Mouse (Mus musculus) liver, embryonic 11.5 days (tissue): Measurements from ENCODE around the gene Irs3. TPM values are rescaled to one million over a fixed set of nuclear protein-coding genes. Genes with fewer than 3 reads are reported as not detected.
"Not testable (repeated sequence)": the region's sequence is repeated elsewhere in the genome, so short reads cannot be mapped to it uniquely, and the experiment has no call there.

Source experiments
- ATAC-seq: fragments of 200-750 bp; cut with Nextera tagmentation; replicated peaks from 2 replicates; pipeline ENCODE4 v1.8.0; 2017; ENCODE audit warnings: moderate number of reproducible peaks, mild to moderate bottlenecking, moderate TSS enrichment, moderate library complexity; ENCODE audit not compliant: low FRiP score
- DNase-seq: peaks from one replicate; pipeline ENCODE4 v3.0.0-alpha.2; 2017; ENCODE audit warnings: low spot score
- H3K27ac ChIP-seq: fragments of 300-500 bp; sonication (generic); 2 replicates; pipeline ENCODE4 v1.5.1; 2014; ENCODE audit warnings: mild to moderate bottlenecking, low read depth, low read length, control low read depth
- H3K27me3 ChIP-seq: fragments of 300-500 bp; sonication (generic); replicated peaks from 2 replicates; pipeline ENCODE4 v1.6.1; 2014; ENCODE audit warnings: low read length, mixed read lengths; ENCODE audit not compliant: control insufficient read depth, insufficient read depth
- H3K36me3 ChIP-seq: fragments of 300-500 bp; sonication (generic); 2 replicates; pipeline ENCODE4 v1.6.1; 2014; ENCODE audit warnings: mild to moderate bottlenecking, low read length, moderate library complexity, mixed read lengths; ENCODE audit not compliant: control insufficient read depth, insufficient read depth
- H3K4me1 ChIP-seq: fragments of 300-500 bp; sonication (generic); replicated peaks from 2 replicates; pipeline ENCODE4 v1.6.1; 2014; ENCODE audit warnings: low read length, mixed read lengths; ENCODE audit not compliant: control insufficient read depth, insufficient read depth
- H3K4me2 ChIP-seq: fragments of 300-500 bp; sonication (generic); 2 replicates; pipeline ENCODE4 v1.6.1; 2014; ENCODE audit warnings: mild to moderate bottlenecking, control low read depth, moderate library complexity
- H3K4me3 ChIP-seq: fragments of 300-500 bp; sonication (generic); 2 replicates; pipeline ENCODE4 v1.5.1; 2014; ENCODE audit warnings: low read depth, low read length, control low read depth
- H3K9ac ChIP-seq: fragments of 300-500 bp; sonication (generic); 2 replicates; pipeline ENCODE4 v1.6.1; 2014; ENCODE audit warnings: low read depth, low read length, control low read depth
- H3K9me3 ChIP-seq: fragments of 300-500 bp; sonication (generic); 2 replicates; pipeline ENCODE4 v1.6.1; 2016; ENCODE audit warnings: low read length, inconsistent platforms, mixed read lengths; ENCODE audit not compliant: control insufficient read depth
- WGBS: fragments of 180-500 bp; shearing (Covaris S2); extraction: QIAGEN DNeasy Blood & Tissue Kit; methylation state at CpG from one replicate; pipeline ENCODE4 v1.1.7; 2014; 5-methylcytosine and 5-hydroxymethylcytosine counted together
- polyA plus RNA-seq: library from polyadenylated mRNA; unstranded; fragments of >200 nt; fragmentation: Nextera tagmentation; extraction: Ambion mirVana; gene quantifications from 2 replicates; pipeline ENCODE4 v1.2.1, GENCODE M21; 2014

Irs3 gene
- polyA plus RNA-seq, 1 experiment from 2014 or later: 0.49 TPM

GRCm38 (mm10) chr5:137623937-137624530 is 21.5 kb downstream of the Irs3 start:
- Histone ChIP-seq H3K27me3 (no peaks in the 10 kb centered on the region), H3K4me3 (no peak overlapping the region), H3K4me2 (no peak overlapping the region), H3K9ac (no peak overlapping the region), H3K27ac (no peak overlapping the region), H3K9me3 (no peaks in the 10 kb centered on the region), H3K4me1 (peaks cover 5% of the 10 kb centered on the region; the same call in 1 of the 2 replicates), H3K36me3 (no peaks in the 10 kb centered on the region)
- 61% methylated on average over 11 of the region's 11 CpGs for WGBS
- DNase-seq: no peak
- no peak for ATAC-seq

- H3K4me1 ChIP-seq: peaks cover 13% of the 10 kb centered on the region
- H3K27ac ChIP-seq: no peak overlapping the region
- ATAC-seq: no peak
- H3K4me3 ChIP-seq: no peak overlapping the region
- no peaks in the 10 kb centered on the region for H3K36me3 ChIP-seq
- no peak overlapping the region for H3K4me2 ChIP-seq
- H3K27me3 ChIP-seq: no peaks in the 10 kb centered on the region; the same call in 1 of the 2 replicates
- WGBS: 80% methylated on average over 7 of the region's 7 CpGs
- H3K9ac ChIP-seq: no peak overlapping the region
- DNase-seq: no peak
- no peaks in the 10 kb centered on the region for H3K9me3 ChIP-seq
Observed at GRCm38 (mm10) chr5:137615347-137615746, 30.2 kb downstream of the Irs3 start.

- not testable (repeated sequence) for H3K4me3 ChIP-seq, DNase-seq, H3K27me3 ChIP-seq, ATAC-seq, H3K36me3 ChIP-seq, H3K9me3 ChIP-seq, H3K27ac ChIP-seq, H3K4me2 ChIP-seq, H3K9ac ChIP-seq
- 86% methylated on average over 2 of the region's 2 CpGs for WGBS
- peaks cover 13% of the 10 kb centered on the region for H3K4me1 ChIP-seq
Observed at GRCm38 (mm10) chr5:137614921-137615320, 30.6 kb downstream of the Irs3 start.

- Histone ChIP-seq H3K27me3 (peaks cover 3% of the 10 kb centered on the region; the same call in 1 of the 2 replicates), H3K4me2 (no peak within 1 kb of the TSS), H3K4me3 (no peak within 1 kb of the TSS), H3K27ac (no peak within 1 kb of the TSS; the same call in 1 of the 2 replicates), H3K4me1 (peaks cover 17% of the 10 kb centered on the region), H3K36me3 (no peaks in the 10 kb centered on the region), H3K9ac (no peak within 1 kb of the TSS), H3K9me3 (no peaks in the 10 kb centered on the region)
- WGBS: 36% methylated on average over 11 of the region's 11 CpGs
- DNase-seq (no peak), ATAC-seq (no peak)
Observed at GRCm38 (mm10) chr5:137613550-137613949, 32.0 kb downstream of the Irs3 start, which contains the start of gene Pcolce. Gene Pcolce, minus strand, starts transcription at chr5:137613784.

- no peak overlapping the region for H3K4me2 ChIP-seq
- H3K9ac ChIP-seq: no peak overlapping the region
- H3K4me1 ChIP-seq: peaks cover 21% of the 10 kb centered on the region
- H3K9me3 ChIP-seq: no peaks in the 10 kb centered on the region
- H3K4me3 ChIP-seq: no peak overlapping the region
- ATAC-seq (no peak), DNase-seq (no peak)
- 67% methylated on average over 5 of the region's 5 CpGs for WGBS
- H3K36me3 ChIP-seq: no peaks in the 10 kb centered on the region
- peaks cover 3% of the 10 kb centered on the region for H3K27me3 ChIP-seq
- no peak overlapping the region; the same call in 1 of the 2 replicates for H3K27ac ChIP-seq
Observed at GRCm38 (mm10) chr5:137613076-137613475, 32.4 kb downstream of the Irs3 start.

GRCm38 (mm10) chr5:137611245-137611602 is 34.3 kb downstream of the Irs3 start:
- ATAC-seq: no peak; the same call in 1 of the 2 replicates
- DNase-seq: peak; percentile 60
- peak overlapping the region; percentile 56 for H3K4me2 ChIP-seq
- H3K9ac ChIP-seq: peak overlapping the region; percentile 50; the same call in 1 of the 2 replicates
- WGBS: 9% methylated on average over 6 of the region's 6 CpGs
- peaks cover 25% of the 10 kb centered on the region for H3K4me1 ChIP-seq
- no peaks in the 10 kb centered on the region for H3K9me3 ChIP-seq
- peaks cover 7% of the 10 kb centered on the region for H3K27me3 ChIP-seq
- peak overlapping the region; percentile 28 for H3K4me3 ChIP-seq
- H3K27ac ChIP-seq: peak overlapping the region; percentile 79
- 0 out of 2 replicates have a peak, but pooled peaks cover 3% of the 10 kb centered on the region for H3K36me3 ChIP-seq

GRCm38 (mm10) chr5:137610548-137611244 is 34.8 kb downstream of the Irs3 start:
- peaks cover 7% of the 10 kb centered on the region for H3K27me3 ChIP-seq
- H3K9ac ChIP-seq: peak overlapping the region; percentile 50; the same call in 1 of the 2 replicates
- peaks cover 5% of the 10 kb centered on the region; the same call in 1 of the 2 replicates for H3K36me3 ChIP-seq
- H3K9me3 ChIP-seq: no peaks in the 10 kb centered on the region
- H3K4me1 ChIP-seq: peaks cover 28% of the 10 kb centered on the region
- peak overlapping the region; percentile 79 for H3K27ac ChIP-seq
- WGBS: 21% methylated on average over 11 of the region's 12 CpGs
- DNase-seq: peak; percentile 55
- peak overlapping the region; percentile 28 for H3K4me3 ChIP-seq
- ATAC-seq: 0 out of 2 replicates have a peak, but pooled peaks have one; percentile 21
- H3K4me2 ChIP-seq: peak overlapping the region; percentile 56

GRCm38 (mm10) chr5:137610056-137610455 is 35.5 kb downstream of the Irs3 start:
- peaks cover 7% of the 10 kb centered on the region; the same call in 1 of the 2 replicates for H3K36me3 ChIP-seq
- H3K9me3 ChIP-seq: no peaks in the 10 kb centered on the region
- H3K27ac ChIP-seq: no peak overlapping the region
- 0 out of 2 replicates have a peak overlapping the region, but pooled peaks have one; percentile 3 for H3K9ac ChIP-seq
- no peak for DNase-seq
- peak overlapping the region; percentile 56 for H3K4me2 ChIP-seq
- WGBS: 60% methylated on average over 4 of the region's 4 CpGs
- H3K4me3 ChIP-seq: peak overlapping the region; percentile 28
- H3K27me3 ChIP-seq: peaks cover 7% of the 10 kb centered on the region
- peaks cover 32% of the 10 kb centered on the region for H3K4me1 ChIP-seq
- no peak for ATAC-seq
